Mouse (Mus musculus) neural tube, embryonic 13.5 days (tissue): Measurements from ENCODE around the gene Slc22a5. TPM values are rescaled to one million over a fixed set of nuclear protein-coding genes. Genes with fewer than 3 reads are reported as not detected.

Experiments
- ATAC-seq: fragments of 200-750 bp; cut with Nextera tagmentation; 2 replicates; pipeline ENCODE4 v1.8.0; 2017; ENCODE audit warnings: low read depth, mild to moderate bottlenecking, moderate TSS enrichment, moderate library complexity
- H3K27ac ChIP-seq: fragments of 300-500 bp; sonication (generic); replicated peaks from 2 replicates; pipeline ENCODE4 v1.5.1; 2015; ENCODE audit warnings: moderate library complexity, mild to moderate bottlenecking, inconsistent platforms
- H3K27me3 ChIP-seq: fragments of 300-500 bp; sonication (generic); 2 replicates; pipeline ENCODE4 v1.6.1; 2015; ENCODE audit warnings: mild to moderate bottlenecking, inconsistent platforms
- H3K36me3 ChIP-seq: fragments of 300-500 bp; sonication (generic); 2 replicates; pipeline ENCODE4 v1.6.1; 2015; ENCODE audit warnings: mild to moderate bottlenecking, inconsistent platforms
- H3K4me1 ChIP-seq: fragments of 300-500 bp; sonication (generic); replicated peaks from 2 replicates; pipeline ENCODE4 v1.6.1; 2015; ENCODE audit warnings: inconsistent platforms
- H3K4me2 ChIP-seq: fragments of 300-500 bp; sonication (generic); 2 replicates; pipeline ENCODE4 v1.6.1; 2015; ENCODE audit warnings: inconsistent platforms, mild to moderate bottlenecking, moderate library complexity
- H3K4me3 ChIP-seq: fragments of 300-500 bp; sonication (generic); 2 replicates; pipeline ENCODE4 v1.5.1; 2015; ENCODE audit warnings: mild to moderate bottlenecking, inconsistent platforms
- H3K9ac ChIP-seq: fragments of 300-500 bp; sonication (generic); 2 replicates; pipeline ENCODE4 v1.6.1; 2015; ENCODE audit warnings: moderate library complexity, mild to moderate bottlenecking, inconsistent platforms
- H3K9me3 ChIP-seq: fragments of 300-500 bp; sonication (generic); 2 replicates; pipeline ENCODE4 v1.6.1; 2016; ENCODE audit warnings: inconsistent platforms
- WGBS: fragments of 180-500 bp; shearing (Covaris S2); methylation state at CpG from one replicate; pipeline ENCODE4 v1.1.7; 2015; 5-methylcytosine and 5-hydroxymethylcytosine counted together
- polyA plus RNA-seq: library from polyadenylated mRNA; unstranded; fragments of >200 nt; fragmentation: Nextera tagmentation; extraction: Ambion mirVana; gene quantifications from 2 replicates; pipeline ENCODE4 v1.2.1, GENCODE M21; 2015

The Slc22a5 gene
- polyA plus RNA-seq, 1 experiment from 2014 or later: 9.3 TPM

GRCm38 (mm10) chr11:53853665-53854064 lies 37.8 kb downstream of the Slc22a5 start:
- ATAC-seq: no peak
- Histone ChIP-seq H3K4me2 (no peak overlapping the region), H3K27me3 (peaks cover 9% of the 10 kb centered on the region), H3K9ac (no peak overlapping the region), H3K9me3 (no peaks in the 10 kb centered on the region), H3K36me3 (no peaks in the 10 kb centered on the region), H3K4me1 (peaks cover 4% of the 10 kb centered on the region), H3K27ac (no peak overlapping the region), H3K4me3 (no peak overlapping the region)
- 60% methylated on average over 5 of the region's 5 CpGs for WGBS

- WGBS: 51% methylated on average over 5 of the region's 5 CpGs
- H3K4me2 ChIP-seq: no peak overlapping the region
- H3K9me3 ChIP-seq: no peaks in the 10 kb centered on the region
These were observed 39.7 kb downstream of the Slc22a5 start for GRCm38 (mm10) chr11:53851795-53852194.

GRCm38 (mm10) chr11:53849588-53850320 lies 41.7 kb downstream of the Slc22a5 start:
- no peak overlapping the region for H3K4me3 ChIP-seq
- H3K36me3 ChIP-seq: no peaks in the 10 kb centered on the region
- H3K9ac ChIP-seq: no peak overlapping the region
- H3K4me1 ChIP-seq: peaks cover 4% of the 10 kb centered on the region
- H3K4me2 ChIP-seq: peak overlapping the region; percentile 21; the same call in 1 of the 2 replicates
- no peaks in the 10 kb centered on the region; the same call in 1 of the 2 replicates for H3K27me3 ChIP-seq
- no peaks in the 10 kb centered on the region for H3K9me3 ChIP-seq
- peak; percentile 63 for ATAC-seq
- WGBS: 31% methylated on average over 9 of the region's 9 CpGs
- no peak overlapping the region; the same call in 1 of the 2 replicates for H3K27ac ChIP-seq

More at GRCm38 (mm10) chr11:53851795-53852194, 39.7 kb downstream of the Slc22a5 start:
- Histone ChIP-seq H3K27me3 (no peaks in the 10 kb centered on the region; the same call in 1 of the 2 replicates), H3K36me3 (no peaks in the 10 kb centered on the region), H3K4me3 (no peak overlapping the region), H3K9ac (no peak overlapping the region), H3K27ac (no peak overlapping the region), H3K4me1 (peaks cover 4% of the 10 kb centered on the region)
- ATAC-seq: no peak

- Histone ChIP-seq H3K4me2 (no peak overlapping the region), H3K9ac (no peak overlapping the region), H3K9me3 (no peaks in the 10 kb centered on the region), H3K4me3 (no peak overlapping the region), H3K4me1 (peaks cover 4% of the 10 kb centered on the region), H3K27ac (no peak overlapping the region), H3K27me3 (no peaks in the 10 kb centered on the region), H3K36me3 (no peaks in the 10 kb centered on the region)
- WGBS: 81% methylated on average over 6 of the region's 6 CpGs
- no peak for ATAC-seq
These were observed 45.8 kb downstream of the Slc22a5 start for GRCm38 (mm10) chr11:53845680-53846079.

GRCm38 (mm10) chr11:53843106-53843505 lies 48.4 kb downstream of the Slc22a5 start:
- H3K27ac ChIP-seq: no peak overlapping the region
- WGBS: 67% methylated on average over 10 of the region's 10 CpGs
- no peak for ATAC-seq

GRCm38 (mm10) chr11:53842161-53842581 lies 49.3 kb downstream of the Slc22a5 start:
- Histone ChIP-seq H3K9me3 (no peaks in the 10 kb centered on the region), H3K36me3 (no peaks in the 10 kb centered on the region), H3K27ac (no peak overlapping the region), H3K4me3 (no peak overlapping the region), H3K4me1 (no peaks in the 10 kb centered on the region), H3K4me2 (no peak overlapping the region), H3K27me3 (no peaks in the 10 kb centered on the region), H3K9ac (no peak overlapping the region)
- no peak for ATAC-seq
- WGBS: 42% methylated on average over 4 of the region's 4 CpGs

More at GRCm38 (mm10) chr11:53843106-53843505, 48.4 kb downstream of the Slc22a5 start:
- no peaks in the 10 kb centered on the region for H3K36me3 ChIP-seq
- no peaks in the 10 kb centered on the region for H3K27me3 ChIP-seq
- H3K4me2 ChIP-seq: no peak overlapping the region
- no peak overlapping the region for H3K4me3 ChIP-seq
- no peaks in the 10 kb centered on the region for H3K9me3 ChIP-seq
- no peaks in the 10 kb centered on the region for H3K4me1 ChIP-seq
- no peak overlapping the region for H3K9ac ChIP-seq

GRCm38 (mm10) chr11:53841514-53841913 lies 49.9 kb downstream of the Slc22a5 start:
- Histone ChIP-seq H3K27ac (no peak overlapping the region), H3K4me1 (no peaks in the 10 kb centered on the region), H3K4me2 (no peak overlapping the region), H3K9ac (no peak overlapping the region), H3K4me3 (no peak overlapping the region), H3K27me3 (no peaks in the 10 kb centered on the region), H3K9me3 (no peaks in the 10 kb centered on the region), H3K36me3 (no peaks in the 10 kb centered on the region)
- ATAC-seq: no peak
- 88% methylated on average over 12 of the region's 12 CpGs for WGBS

- Histone ChIP-seq H3K9me3 (no peaks in the 10 kb centered on the region), H3K4me2 (no peak overlapping the region), H3K27me3 (no peaks in the 10 kb centered on the region), H3K9ac (no peak overlapping the region), H3K4me1 (no peaks in the 10 kb centered on the region), H3K36me3 (no peaks in the 10 kb centered on the region), H3K27ac (no peak overlapping the region), H3K4me3 (no peak overlapping the region)
- no peak for ATAC-seq
- 65% methylated on average over 8 of the region's 8 CpGs for WGBS
These were observed 51.5 kb downstream of the Slc22a5 start for GRCm38 (mm10) chr11:53839663-53840642.

GRCm38 (mm10) chr11:53839147-53839546 lies 52.3 kb downstream of the Slc22a5 start:
- H3K4me2 ChIP-seq: no peak overlapping the region
- 84% methylated on average over 6 of the region's 6 CpGs for WGBS
- no peak overlapping the region for H3K27ac ChIP-seq
- no peaks in the 10 kb centered on the region for H3K36me3 ChIP-seq
- no peak for ATAC-seq
- H3K9me3 ChIP-seq: no peaks in the 10 kb centered on the region
- H3K4me1 ChIP-seq: no peaks in the 10 kb centered on the region
- no peak overlapping the region for H3K4me3 ChIP-seq
- H3K27me3 ChIP-seq: no peaks in the 10 kb centered on the region
- no peak overlapping the region for H3K9ac ChIP-seq

GRCm38 (mm10) chr11:53837731-53838130 lies 53.7 kb downstream of the Slc22a5 start:
- Histone ChIP-seq H3K27ac (no peak overlapping the region), H3K9me3 (no peaks in the 10 kb centered on the region), H3K4me2 (no peak overlapping the region), H3K4me1 (no peaks in the 10 kb centered on the region), H3K9ac (no peak overlapping the region), H3K36me3 (no peaks in the 10 kb centered on the region), H3K27me3 (no peaks in the 10 kb centered on the region), H3K4me3 (no peak overlapping the region)
- 88% methylated on average over 5 of the region's 5 CpGs for WGBS
- no peak for ATAC-seq

GRCm38 (mm10) chr11:53835379-53836010 lies 56.0 kb downstream of the Slc22a5 start:
- no peak for ATAC-seq
- H3K4me3 ChIP-seq: no peak overlapping the region
- H3K9me3 ChIP-seq: no peaks in the 10 kb centered on the region
- H3K9ac ChIP-seq: no peak overlapping the region
- H3K4me1 ChIP-seq: no peaks in the 10 kb centered on the region
- H3K27me3 ChIP-seq: no peaks in the 10 kb centered on the region
- no peaks in the 10 kb centered on the region for H3K36me3 ChIP-seq
- WGBS: 91% methylated on average over 4 of the region's 4 CpGs
- H3K27ac ChIP-seq: no peak overlapping the region
- no peak overlapping the region for H3K4me2 ChIP-seq

GRCm38 (mm10) chr11:53825409-53825808 lies 66.1 kb downstream of the Slc22a5 start:
- H3K9ac ChIP-seq: no peak overlapping the region
- no peak overlapping the region for H3K27ac ChIP-seq
- H3K27me3 ChIP-seq: no peaks in the 10 kb centered on the region
- WGBS: 86% methylated on average over 4 of the region's 4 CpGs
- H3K36me3 ChIP-seq: no peaks in the 10 kb centered on the region
- H3K4me3 ChIP-seq: no peak overlapping the region
- no peak for ATAC-seq
- no peaks in the 10 kb centered on the region for H3K4me1 ChIP-seq
- peaks cover 3% of the 10 kb centered on the region; the same call in 1 of the 2 replicates for H3K9me3 ChIP-seq
- H3K4me2 ChIP-seq: no peak overlapping the region
